Mouse (Mus musculus) limb, embryonic 12.5 days (tissue): ENCODE results near the gene Gm16181. TPM values are rescaled to one million over a fixed set of nuclear protein-coding genes. Genes with fewer than 3 reads are reported as not detected.
A peak's percentile ranks its signal among the peaks of the same experiment; 100 is the strongest.

Source experiments
- ATAC-seq: fragments of 200-750 bp; cut with Nextera tagmentation; 2 replicates; pipeline ENCODE4 v1.8.0; 2017; ENCODE audit warnings: low read depth, moderate TSS enrichment; ENCODE audit not compliant: insufficient number of reproducible peaks, insufficient read depth, low FRiP score, low TSS enrichment
- H3K27ac ChIP-seq: fragments of 300-500 bp; sonication (generic); 2 replicates; pipeline ENCODE4 v1.5.1; 2016; ENCODE audit warnings: mild to moderate bottlenecking, moderate library complexity
- H3K27me3 ChIP-seq: fragments of 300-500 bp; sonication (generic); 2 replicates; pipeline ENCODE4 v1.6.1; 2016; ENCODE audit warnings: mild to moderate bottlenecking, moderate library complexity
- H3K36me3 ChIP-seq: fragments of 300-500 bp; sonication (generic); 2 replicates; pipeline ENCODE4 v1.6.1; 2016; ENCODE audit warnings: mild to moderate bottlenecking, moderate library complexity
- H3K4me1 ChIP-seq: fragments of 300-500 bp; sonication (generic); replicated peaks from 2 replicates; pipeline ENCODE4 v1.6.1; 2016
- H3K4me2 ChIP-seq: fragments of 300-500 bp; sonication (generic); 2 replicates; pipeline ENCODE4 v1.6.1; 2016; ENCODE audit warnings: mild to moderate bottlenecking, moderate library complexity
- H3K4me3 ChIP-seq: fragments of 300-500 bp; sonication (generic); replicated peaks from 2 replicates; pipeline ENCODE4 v1.5.1; 2016; ENCODE audit warnings: mild to moderate bottlenecking
- H3K9ac ChIP-seq: fragments of 300-500 bp; sonication (generic); replicated peaks from 2 replicates; pipeline ENCODE4 v1.6.1; 2016; ENCODE audit warnings: mild to moderate bottlenecking, moderate library complexity
- H3K9me3 ChIP-seq: fragments of 300-500 bp; sonication (generic); 2 replicates; pipeline ENCODE4 v1.6.1; 2016; ENCODE audit warnings: mild to moderate bottlenecking, moderate library complexity
- WGBS: fragments of 180-500 bp; shearing (Covaris S2); methylation state at CpG from one replicate; pipeline ENCODE4 v1.1.7; 2016; 5-methylcytosine and 5-hydroxymethylcytosine counted together
- polyA plus RNA-seq: library from polyadenylated mRNA; unstranded; fragments of >200 nt; fragmentation: Nextera tagmentation; extraction: Ambion mirVana; gene quantifications from 2 replicates; pipeline ENCODE4 v1.2.1, GENCODE M21; 2016

Gm16181 gene
- polyA plus RNA-seq, 1 experiment from 2014 or later, result 1.1 TPM

GRCm38 (mm10) chr17:35213071-35213470 is 7.6 kb upstream of the Gm16181 start:
- no peaks in the 10 kb centered on the region for H3K9me3 ChIP-seq
- H3K9ac ChIP-seq, result no peak overlapping the region
- H3K36me3 ChIP-seq, result no peaks in the 10 kb centered on the region
- H3K4me1 ChIP-seq, result no peaks in the 10 kb centered on the region
- ATAC-seq, result no peak
- 92% methylated on average over 5 of the region's 5 CpGs for WGBS
- no peaks in the 10 kb centered on the region; the same call in 1 of the 2 replicates for H3K27me3 ChIP-seq
- no peak overlapping the region for H3K4me3 ChIP-seq
- H3K27ac ChIP-seq, result no peak overlapping the region
- H3K4me2 ChIP-seq, result no peak overlapping the region

DNA sequence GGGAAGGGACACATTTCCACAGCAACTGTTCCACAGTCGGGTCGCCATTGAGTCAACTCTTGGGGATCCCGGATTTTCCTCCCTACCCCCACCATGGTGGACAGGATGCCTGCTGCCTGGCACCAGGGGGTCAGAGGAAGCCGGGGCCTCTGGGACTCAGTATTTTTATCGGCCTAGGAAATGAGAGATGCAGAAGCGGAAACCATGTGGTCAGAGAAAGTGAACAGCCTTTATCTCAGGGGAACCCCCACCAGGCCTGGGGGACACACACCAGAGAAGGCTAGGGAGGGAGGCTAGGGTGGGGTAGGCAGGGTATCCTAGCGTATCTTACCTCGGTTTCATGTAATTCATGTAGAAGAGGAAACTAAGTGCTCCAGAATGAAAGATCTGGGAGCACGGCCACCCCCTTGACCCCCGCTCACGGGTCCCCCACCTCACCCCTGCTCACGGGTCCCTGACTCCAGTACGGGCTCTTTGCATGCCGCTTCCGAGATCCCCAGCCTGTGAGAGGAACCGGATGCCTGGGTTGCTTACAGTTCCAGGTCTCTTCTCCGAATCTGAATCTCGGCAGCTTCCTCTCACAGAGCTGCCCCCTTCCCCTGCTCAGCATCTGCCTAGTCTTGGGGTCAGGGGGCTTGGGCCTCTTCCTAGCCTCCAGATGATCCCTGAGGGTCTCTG is 2.0 kb upstream of the Gm16181 start:
- 81% methylated on average over 18 of the region's 18 CpGs for WGBS
- no peaks in the 10 kb centered on the region for H3K9me3 ChIP-seq
- peaks cover 40% of the 10 kb centered on the region for H3K36me3 ChIP-seq
- no peaks in the 10 kb centered on the region for H3K4me1 ChIP-seq
- no peak overlapping the region for H3K9ac ChIP-seq
- H3K27ac ChIP-seq, result no peak overlapping the region
- no peak for ATAC-seq
- H3K27me3 ChIP-seq, result no peaks in the 10 kb centered on the region; the same call in 1 of the 2 replicates
- H3K4me2 ChIP-seq, result no peak overlapping the region
- H3K4me3 ChIP-seq, result no peak overlapping the region

GRCm38 (mm10) chr17:35219601-35220041 is 1.0 kb upstream of the Gm16181 start:
- Histone ChIP-seq H3K36me3 (peaks cover 42% of the 10 kb centered on the region), H3K4me3 (no peak overlapping the region), H3K9ac (no peak overlapping the region), H3K27ac (no peak overlapping the region), H3K27me3 (no peaks in the 10 kb centered on the region), H3K4me2 (no peak overlapping the region), H3K4me1 (no peaks in the 10 kb centered on the region), H3K9me3 (no peaks in the 10 kb centered on the region)
- 80% methylated on average over 6 of the region's 6 CpGs for WGBS
- ATAC-seq, result no peak

DNA sequence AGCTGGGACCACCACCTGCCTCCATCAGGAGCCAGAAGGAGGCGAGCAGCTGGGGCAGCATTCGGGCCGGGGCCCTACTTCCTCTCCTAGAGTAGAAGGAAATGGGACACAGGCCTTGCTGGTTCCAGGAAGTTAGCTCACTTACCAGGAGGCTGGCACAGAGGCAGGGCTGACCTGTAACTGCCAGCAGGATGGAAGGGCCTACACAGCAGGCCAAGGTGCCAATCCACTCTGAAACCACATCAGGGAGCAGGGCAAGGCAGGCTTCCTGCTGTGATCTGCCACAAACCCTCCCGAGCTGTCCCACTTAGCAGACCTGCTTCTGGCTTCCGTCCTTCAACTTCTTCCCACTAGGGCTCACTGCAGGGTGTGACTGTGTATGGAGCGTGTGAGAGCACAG is 1.7 kb downstream of the Gm16181 start:
- peaks cover 68% of the 10 kb centered on the region for H3K36me3 ChIP-seq
- no peak overlapping the region; the same call in 1 of the 2 replicates for H3K9ac ChIP-seq
- no peak overlapping the region for H3K27ac ChIP-seq
- H3K4me3 ChIP-seq, result no peak overlapping the region
- 77% methylated on average over 6 of the region's 6 CpGs for WGBS
- no peaks in the 10 kb centered on the region for H3K27me3 ChIP-seq
- H3K4me1 ChIP-seq, result no peaks in the 10 kb centered on the region
- no peaks in the 10 kb centered on the region for H3K9me3 ChIP-seq
- no peak for ATAC-seq
- no peak overlapping the region for H3K4me2 ChIP-seq

GRCm38 (mm10) chr17:35224641-35225040 is 4.0 kb downstream of the Gm16181 start:
- no peaks in the 10 kb centered on the region for H3K4me1 ChIP-seq
- no peak overlapping the region for H3K27ac ChIP-seq
- H3K4me3 ChIP-seq, result no peak overlapping the region
- peaks cover 83% of the 10 kb centered on the region for H3K36me3 ChIP-seq
- no peak overlapping the region for H3K9ac ChIP-seq
- WGBS, result 94% methylated on average over 4 of the region's 4 CpGs
- no peaks in the 10 kb centered on the region for H3K27me3 ChIP-seq
- H3K9me3 ChIP-seq, result no peaks in the 10 kb centered on the region
- H3K4me2 ChIP-seq, result no peak overlapping the region
- ATAC-seq, result no peak

- Histone ChIP-seq H3K9ac (no peak overlapping the region), H3K4me1 (no peaks in the 10 kb centered on the region), H3K9me3 (no peaks in the 10 kb centered on the region), H3K4me2 (no peak overlapping the region), H3K27me3 (no peaks in the 10 kb centered on the region), H3K27ac (no peak overlapping the region), H3K4me3 (no peak overlapping the region), H3K36me3 (peaks cover 83% of the 10 kb centered on the region)
- WGBS, result 92% methylated on average over 5 of the region's 5 CpGs
- ATAC-seq, result no peak
These were observed 4.8 kb downstream of the Gm16181 start for GRCm38 (mm10) chr17:35225456-35225855.

DNA sequence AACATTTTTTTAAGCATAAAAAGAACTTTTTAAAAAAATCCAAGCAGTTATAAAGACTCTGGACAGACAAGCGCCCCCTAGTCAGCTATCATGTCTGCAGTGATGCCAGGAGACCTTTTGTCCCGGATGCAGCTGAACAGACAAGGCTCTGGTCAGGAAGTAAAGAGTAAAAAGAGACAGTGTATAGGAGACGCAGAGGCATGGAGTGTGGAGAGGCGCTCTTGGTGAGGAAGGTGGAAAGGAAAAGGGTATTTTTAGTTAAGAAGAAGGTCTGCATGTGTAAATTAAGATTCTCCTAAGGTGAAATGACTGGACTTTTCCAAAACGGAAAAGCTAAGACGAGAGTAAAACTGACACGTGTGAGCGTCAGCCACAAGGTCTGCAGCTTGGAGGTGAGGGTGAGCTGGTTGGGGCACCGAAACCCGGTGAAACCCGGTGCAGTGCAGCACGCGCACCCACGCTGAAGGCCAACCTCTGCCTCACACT is 6.0 kb downstream of the Gm16181 start:
- 89% methylated on average over 14 of the region's 14 CpGs for WGBS
- H3K27me3 ChIP-seq, result no peaks in the 10 kb centered on the region
- no peak for ATAC-seq
- no peaks in the 10 kb centered on the region for H3K4me1 ChIP-seq
- H3K9me3 ChIP-seq, result no peaks in the 10 kb centered on the region
- no peak overlapping the region for H3K4me2 ChIP-seq
- H3K4me3 ChIP-seq, result no peak overlapping the region
- peaks cover 83% of the 10 kb centered on the region for H3K36me3 ChIP-seq
- no peak overlapping the region for H3K27ac ChIP-seq
- no peak overlapping the region for H3K9ac ChIP-seq

DNA sequence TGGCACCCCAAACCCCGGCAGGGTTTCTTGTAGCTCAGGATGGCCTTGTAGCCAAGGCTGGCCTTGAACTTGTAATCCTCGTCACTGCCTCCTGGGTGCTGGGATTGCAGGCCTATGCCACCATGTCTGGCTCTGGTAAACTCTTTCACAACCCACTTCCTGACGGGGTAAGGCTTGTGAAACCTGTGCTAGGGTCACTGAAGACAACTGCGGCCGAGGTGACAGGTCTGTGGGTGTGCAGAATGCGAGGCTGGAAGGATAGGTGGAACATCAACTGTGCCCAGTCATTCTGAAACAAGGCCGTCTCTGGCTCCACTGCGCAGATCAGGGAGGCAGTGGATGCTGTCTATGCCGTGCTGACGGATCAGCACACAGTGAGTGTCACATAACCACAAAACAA is 10.4 kb downstream of the Gm16181 start:
- Histone ChIP-seq H3K27ac (no peak overlapping the region), H3K4me1 (peaks cover 16% of the 10 kb centered on the region), H3K4me2 (no peak overlapping the region), H3K36me3 (peaks cover 61% of the 10 kb centered on the region), H3K4me3 (no peak overlapping the region), H3K9me3 (no peaks in the 10 kb centered on the region), H3K27me3 (no peaks in the 10 kb centered on the region), H3K9ac (no peak overlapping the region)
- no peak for ATAC-seq
- WGBS, result 92% methylated on average over 10 of the region's 10 CpGs

DNA sequence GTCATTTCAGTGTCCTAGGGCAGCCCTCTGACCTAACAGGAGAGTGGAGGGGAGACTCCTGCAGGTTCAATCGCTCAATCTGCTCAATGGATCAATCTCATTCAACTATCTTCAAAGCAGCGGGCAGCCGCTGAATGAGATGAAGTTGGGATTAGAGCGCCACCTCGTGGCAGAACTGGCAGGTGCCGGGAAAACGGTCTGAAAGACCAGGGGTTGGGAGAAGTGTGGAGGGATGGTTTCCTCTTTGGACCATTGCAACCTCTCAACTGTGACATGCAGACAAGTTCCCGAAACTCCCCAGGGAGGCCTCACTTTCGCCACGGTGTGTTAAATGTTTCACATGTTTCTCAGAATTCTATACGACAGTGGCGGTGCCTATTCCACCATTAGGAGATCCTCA is 11.4 kb downstream of the Gm16181 start:
- 17% methylated on average over 12 of the region's 12 CpGs for WGBS
- Histone ChIP-seq H3K27me3 (no peaks in the 10 kb centered on the region), H3K4me1 (peaks cover 20% of the 10 kb centered on the region), H3K36me3 (peaks cover 51% of the 10 kb centered on the region), H3K27ac (no peak overlapping the region), H3K9ac (no peak overlapping the region; the same call in 1 of the 2 replicates), H3K4me3 (no peak overlapping the region; the same call in 1 of the 2 replicates), H3K4me2 (peak overlapping the region; percentile 16; the same call in 1 of the 2 replicates), H3K9me3 (no peaks in the 10 kb centered on the region)
- ATAC-seq, result no peak

- ATAC-seq, result no peak
- H3K27ac ChIP-seq, result peak overlapping the region; percentile 83; the same call in 1 of the 2 replicates
- no peaks in the 10 kb centered on the region for H3K27me3 ChIP-seq
- H3K36me3 ChIP-seq, result peaks cover 48% of the 10 kb centered on the region
- WGBS, result 83% methylated on average over 5 of the region's 5 CpGs
- peaks cover 20% of the 10 kb centered on the region for H3K4me1 ChIP-seq
- no peak overlapping the region for H3K4me3 ChIP-seq
- H3K9me3 ChIP-seq, result no peaks in the 10 kb centered on the region
- H3K9ac ChIP-seq, result no peak overlapping the region; the same call in 1 of the 2 replicates
- no peak overlapping the region for H3K4me2 ChIP-seq
These were observed 12.0 kb downstream of the Gm16181 start for GRCm38 (mm10) chr17:35232659-35233058.

DNA sequence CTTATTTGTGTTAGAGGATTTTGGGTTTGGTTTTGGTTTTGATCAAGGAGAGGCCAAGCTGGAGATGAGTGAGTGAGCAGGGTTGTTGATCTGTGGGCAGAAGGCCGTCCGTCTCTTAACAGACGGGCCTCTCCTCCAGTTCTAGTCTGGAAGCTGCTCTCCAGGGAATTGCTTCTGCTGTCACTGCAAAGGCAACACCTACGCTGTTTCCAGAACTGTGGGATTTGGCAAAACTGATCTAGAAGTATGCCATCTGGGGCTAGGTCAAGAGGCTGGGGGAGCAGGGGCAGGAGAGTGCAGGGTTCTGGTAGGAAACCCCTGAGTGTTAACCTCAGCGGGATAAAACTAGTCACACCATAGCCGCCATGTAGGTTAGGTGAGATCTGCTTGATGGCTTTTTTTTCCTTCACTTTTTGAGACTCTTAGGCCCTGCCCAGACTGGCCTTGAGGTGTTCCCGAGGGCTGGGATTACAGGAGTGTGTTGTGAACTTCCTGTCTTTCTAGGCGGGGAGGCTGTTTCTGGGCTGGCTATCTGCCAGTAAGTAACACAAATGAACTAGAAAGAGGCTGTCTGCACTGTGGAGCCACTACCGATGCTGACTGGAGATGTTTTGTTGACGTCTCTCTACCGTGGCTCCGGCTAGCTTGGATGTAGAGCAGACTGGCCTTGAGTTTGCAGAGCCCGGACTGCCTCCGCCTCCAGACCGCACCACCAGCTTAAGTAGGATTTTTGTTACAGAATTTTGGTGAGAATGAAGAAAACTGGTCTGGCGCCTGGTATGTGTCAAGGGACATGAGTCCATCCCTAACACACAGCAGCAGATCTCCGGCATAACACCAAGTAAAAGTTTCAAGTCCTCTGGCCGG is 12.7 kb downstream of the Gm16181 start, which contains the start of gene Atp6v1g2:
Atp6v1g2 (plus strand) TSS at position 547 of the 867 bp plus-strand sequence.
- H3K27ac ChIP-seq, result peak within 1 kb of the TSS; percentile 97
- peaks cover 20% of the 10 kb centered on the region for H3K4me1 ChIP-seq
- H3K9me3 ChIP-seq, result no peaks in the 10 kb centered on the region
- peak within 1 kb of the TSS; percentile 65 for H3K4me3 ChIP-seq
- H3K4me2 ChIP-seq, result peak within 1 kb of the TSS; percentile 84
- no peak; the same call in 1 of the 2 replicates for ATAC-seq
- H3K36me3 ChIP-seq, result peaks cover 41% of the 10 kb centered on the region
- WGBS, result 80% methylated on average over 18 of the region's 18 CpGs
- no peaks in the 10 kb centered on the region for H3K27me3 ChIP-seq
- H3K9ac ChIP-seq, result peak within 1 kb of the TSS; percentile 89; the same call in 1 of the 2 replicates
